Mouse (Mus musculus) erythroblast, embryonic 14.5 days (primary cell): Measurements from ENCODE around the gene Itgb3bp. TPM values are rescaled to one million over a fixed set of nuclear protein-coding genes. Genes with fewer than 3 reads are reported as not detected.

ENCODE experiments used
- H3K27me3 ChIP-seq: 2 replicates; pipeline ENCODE4 v1.6.1; 2012; ENCODE audit warnings: inconsistent platforms; ENCODE audit not compliant: control insufficient read depth
- H3K36me3 ChIP-seq: 2 replicates; pipeline ENCODE4 v1.6.1; 2012; ENCODE audit warnings: mild to moderate bottlenecking, inconsistent platforms; ENCODE audit not compliant: control insufficient read depth
- H3K4me1 ChIP-seq: 2 replicates; pipeline ENCODE4 v1.6.1; 2012; ENCODE audit warnings: inconsistent platforms; ENCODE audit not compliant: control insufficient read depth
- H3K4me3 ChIP-seq: replicated peaks from 2 replicates; pipeline ENCODE3; 2012; ENCODE audit warnings: moderate library complexity, mild to moderate bottlenecking, inconsistent platforms
- H3K9me3 ChIP-seq: 2 replicates; pipeline ENCODE4 v1.6.1; 2012; ENCODE audit warnings: low read length, inconsistent platforms, mixed read lengths; ENCODE audit not compliant: control insufficient read depth
- GATA1 ChIP-seq: IDR thresholded peaks from 2 replicates; pipeline ENCODE4 v1.6.1; 2012; ENCODE audit warnings: low read length, inconsistent platforms, mixed read lengths
- TAL1 ChIP-seq: IDR thresholded peaks from 3 replicates; pipeline ENCODE4 v1.6.1; 2012; ENCODE audit warnings: low read length, inconsistent platforms, mixed read lengths
- polyA plus RNA-seq: library from polyadenylated mRNA; stranded (reverse); fragments of >175 nt; gene quantifications from 2 replicates; pipeline ENCODE4 v1.2.3, GENCODE M21; 2012

Itgb3bp gene
- polyA plus RNA-seq, 1 experiment, result 0.23 TPM

DNA sequence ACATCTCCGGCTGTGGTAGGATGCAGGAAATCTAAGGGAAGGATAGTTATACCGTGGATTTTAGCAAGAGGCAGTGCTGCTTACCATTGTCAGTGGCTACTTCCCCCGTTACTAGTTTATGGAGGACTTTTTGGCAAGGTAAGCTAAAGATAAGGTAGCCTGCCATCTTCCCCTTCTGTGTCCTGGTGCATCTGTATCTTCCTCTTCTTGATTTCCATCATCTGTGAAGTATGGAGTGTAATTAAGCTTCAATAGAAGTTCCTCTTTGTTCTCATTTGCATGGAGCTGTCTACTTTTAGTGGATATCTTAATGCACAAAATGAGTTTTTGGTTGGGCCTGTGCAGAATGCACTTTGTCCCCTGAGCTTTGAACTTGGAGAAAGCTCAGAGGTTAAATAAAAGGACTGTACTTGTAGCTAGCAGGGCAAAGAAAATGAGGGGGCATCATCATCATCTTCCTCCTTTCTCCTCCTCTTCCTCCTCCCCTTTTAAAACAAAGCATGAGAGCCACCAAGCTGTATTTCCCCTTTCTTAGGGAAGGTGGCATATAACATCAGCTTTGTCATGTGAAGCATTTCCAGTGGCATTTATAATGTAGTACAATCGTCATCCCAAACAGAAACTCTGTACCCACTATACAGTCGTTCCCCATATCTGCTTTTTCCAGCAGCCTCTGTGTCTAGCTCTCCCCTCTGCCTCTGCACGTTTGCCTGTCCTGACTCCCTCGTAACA lies 28.6 kb upstream of the Itgb3bp start:
- Histone ChIP-seq H3K9me3 (no peaks in the 10 kb centered on the region), H3K4me3 (no peak overlapping the region), H3K27me3 (no peaks in the 10 kb centered on the region), H3K4me1 (no peaks in the 10 kb centered on the region), H3K36me3 (no peaks in the 10 kb centered on the region; the same call in 1 of the 2 replicates)
- no peak for TF ChIP-seq GATA1
- no peak for TF ChIP-seq TAL1

- no peaks in the 10 kb centered on the region for H3K36me3 ChIP-seq
- no peaks in the 10 kb centered on the region for H3K4me1 ChIP-seq
- no peaks in the 10 kb centered on the region for H3K27me3 ChIP-seq
- TF ChIP-seq GATA1 (no peak), TAL1 (no peak)
- H3K9me3 ChIP-seq, result no peaks in the 10 kb centered on the region
- no peak overlapping the region for H3K4me3 ChIP-seq
These were observed 27.6 kb upstream of the Itgb3bp start for GRCm38 (mm10) chr4:99957186-99957585.

DNA sequence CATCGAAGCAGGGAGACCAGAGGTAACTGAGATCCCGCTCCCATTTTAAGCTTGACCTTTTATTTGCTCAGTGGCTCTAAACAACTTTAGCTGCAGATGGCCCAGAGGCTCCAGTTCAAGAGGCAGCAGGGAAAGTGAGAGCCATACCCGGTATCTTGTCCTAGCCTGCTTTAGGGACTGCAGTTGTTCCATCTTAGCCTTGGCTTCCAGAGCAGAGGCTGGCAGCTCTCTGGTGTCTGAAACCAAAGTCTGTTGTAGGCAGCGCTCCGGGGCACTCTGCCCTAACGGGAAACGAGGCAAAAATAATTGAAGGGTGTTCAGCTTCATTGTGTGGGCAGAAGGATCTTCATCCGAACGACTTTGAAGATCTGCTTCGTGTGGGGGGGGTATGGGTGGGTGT lies 25.8 kb upstream of the Itgb3bp start:
- Histone ChIP-seq H3K9me3 (no peaks in the 10 kb centered on the region), H3K4me1 (no peaks in the 10 kb centered on the region), H3K36me3 (no peaks in the 10 kb centered on the region), H3K27me3 (no peaks in the 10 kb centered on the region), H3K4me3 (no peak overlapping the region)
- TF ChIP-seq TAL1, result no peak
- TF ChIP-seq GATA1, result no peak

- H3K36me3 ChIP-seq, result no peaks in the 10 kb centered on the region
- TF ChIP-seq GATA1, result no peak
- no peak for TF ChIP-seq TAL1
- H3K9me3 ChIP-seq, result no peaks in the 10 kb centered on the region
- no peak overlapping the region for H3K4me3 ChIP-seq
- H3K27me3 ChIP-seq, result no peaks in the 10 kb centered on the region
- no peaks in the 10 kb centered on the region for H3K4me1 ChIP-seq
These were observed 24.3 kb upstream of the Itgb3bp start for GRCm38 (mm10) chr4:99953904-99954303.

- no peaks in the 10 kb centered on the region for H3K4me1 ChIP-seq
- no peaks in the 10 kb centered on the region for H3K9me3 ChIP-seq
- no peaks in the 10 kb centered on the region for H3K36me3 ChIP-seq
- H3K4me3 ChIP-seq, result no peak overlapping the region
- no peaks in the 10 kb centered on the region for H3K27me3 ChIP-seq
- TF ChIP-seq TAL1 (no peak), GATA1 (peak; percentile 79)
These were observed 18.3 kb upstream of the Itgb3bp start for GRCm38 (mm10) chr4:99947896-99948295.

GRCm38 (mm10) chr4:99947192-99947591 lies 17.6 kb upstream of the Itgb3bp start:
- H3K4me3 ChIP-seq, result no peak overlapping the region
- H3K9me3 ChIP-seq, result no peaks in the 10 kb centered on the region
- H3K4me1 ChIP-seq, result no peaks in the 10 kb centered on the region
- no peaks in the 10 kb centered on the region for H3K36me3 ChIP-seq
- no peaks in the 10 kb centered on the region for H3K27me3 ChIP-seq
- no peak for TF ChIP-seq TAL1
- TF ChIP-seq GATA1, result no peak

GRCm38 (mm10) chr4:99946516-99946915 lies 16.9 kb upstream of the Itgb3bp start:
- Histone ChIP-seq H3K4me3 (no peak overlapping the region), H3K27me3 (no peaks in the 10 kb centered on the region), H3K9me3 (no peaks in the 10 kb centered on the region), H3K36me3 (no peaks in the 10 kb centered on the region), H3K4me1 (no peaks in the 10 kb centered on the region)
- TF ChIP-seq GATA1 (no peak), TAL1 (no peak)

DNA sequence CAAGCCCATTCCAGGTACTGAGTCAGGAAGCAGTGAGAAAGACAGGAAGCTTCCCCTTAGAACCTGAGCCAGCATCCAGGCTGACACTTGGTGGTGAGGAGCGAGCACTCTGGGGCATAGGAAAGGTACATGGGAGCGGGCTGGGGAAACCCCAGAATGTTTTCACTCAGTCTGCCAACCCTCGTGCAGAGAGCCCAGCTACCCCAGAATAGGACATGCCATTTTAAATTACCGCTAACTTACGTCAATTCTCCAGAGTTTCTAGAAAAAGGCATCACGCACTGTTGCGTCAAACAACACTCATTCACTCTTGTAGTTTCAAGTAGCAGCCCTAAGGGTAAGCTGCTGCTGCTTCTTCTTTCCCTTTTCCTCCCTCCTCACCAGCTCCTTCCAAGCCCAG lies 15.4 kb upstream of the Itgb3bp start:
- Histone ChIP-seq H3K9me3 (no peaks in the 10 kb centered on the region), H3K4me1 (no peaks in the 10 kb centered on the region), H3K4me3 (no peak overlapping the region), H3K36me3 (no peaks in the 10 kb centered on the region), H3K27me3 (no peaks in the 10 kb centered on the region)
- TF ChIP-seq GATA1 (no peak), TAL1 (no peak)

GRCm38 (mm10) chr4:99944606-99945005 lies 15.0 kb upstream of the Itgb3bp start:
- no peaks in the 10 kb centered on the region for H3K4me1 ChIP-seq
- TF ChIP-seq GATA1, result no peak
- TF ChIP-seq TAL1, result no peak
- no peaks in the 10 kb centered on the region for H3K9me3 ChIP-seq
- H3K36me3 ChIP-seq, result no peaks in the 10 kb centered on the region
- no peak overlapping the region for H3K4me3 ChIP-seq
- H3K27me3 ChIP-seq, result no peaks in the 10 kb centered on the region
